Mouse (Mus musculus) erythroblast, embryonic 14.5 days (primary cell): ENCODE measurements around the gene Otud4.

Experiments used
- GATA1 ChIP-seq: IDR thresholded peaks from 2 replicates; pipeline ENCODE4 v1.6.1; 2012; ENCODE audit warnings: low read length, inconsistent platforms, mixed read lengths
- TAL1 ChIP-seq: IDR thresholded peaks from 3 replicates; pipeline ENCODE4 v1.6.1; 2012; ENCODE audit warnings: low read length, inconsistent platforms, mixed read lengths

DNA sequence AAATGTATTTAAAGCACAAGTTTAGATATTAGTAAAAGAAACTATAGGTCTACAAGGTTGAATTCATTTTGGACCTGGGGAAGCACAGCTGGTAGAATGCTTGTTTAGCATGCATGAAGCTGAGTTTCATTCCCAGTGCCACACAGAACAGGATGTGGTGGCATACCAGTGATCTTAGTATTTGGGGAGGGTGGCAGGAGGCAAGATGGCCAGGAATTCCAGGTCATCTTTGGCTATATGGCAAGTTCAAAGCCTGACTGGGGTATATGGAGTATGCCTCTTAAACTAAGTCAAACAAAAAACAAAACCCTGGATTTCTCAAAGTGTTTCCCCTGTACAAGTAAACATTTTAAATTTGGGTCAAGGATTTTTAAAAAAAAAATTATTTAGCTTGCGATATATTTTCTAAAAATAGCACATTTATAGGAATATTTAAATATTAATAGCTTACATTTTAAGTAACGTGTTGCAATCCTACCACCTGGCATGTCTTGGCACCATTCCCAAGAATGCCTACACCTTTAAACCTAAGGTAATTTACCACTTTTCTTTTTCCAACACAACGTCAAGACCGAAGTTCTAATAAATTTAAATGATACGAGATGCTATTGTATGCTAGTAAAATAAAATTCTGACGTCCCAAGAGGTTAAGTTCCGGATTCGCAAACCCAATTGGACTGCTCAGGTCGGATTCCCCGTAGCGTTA lies 1.3 kb upstream of the Otud4 start:
- TF ChIP-seq TAL1, result no peak
- TF ChIP-seq GATA1, result no peak
